Mouse (Mus musculus): ENCODE data around the gene Nck2. TPM values are rescaled to one million over a fixed set of nuclear protein-coding genes. Genes with fewer than 3 reads are reported as not detected.

Nck2 gene
- polyA plus RNA-seq, 1 experiment from 2014 or later: 41.7 TPM

DNA sequence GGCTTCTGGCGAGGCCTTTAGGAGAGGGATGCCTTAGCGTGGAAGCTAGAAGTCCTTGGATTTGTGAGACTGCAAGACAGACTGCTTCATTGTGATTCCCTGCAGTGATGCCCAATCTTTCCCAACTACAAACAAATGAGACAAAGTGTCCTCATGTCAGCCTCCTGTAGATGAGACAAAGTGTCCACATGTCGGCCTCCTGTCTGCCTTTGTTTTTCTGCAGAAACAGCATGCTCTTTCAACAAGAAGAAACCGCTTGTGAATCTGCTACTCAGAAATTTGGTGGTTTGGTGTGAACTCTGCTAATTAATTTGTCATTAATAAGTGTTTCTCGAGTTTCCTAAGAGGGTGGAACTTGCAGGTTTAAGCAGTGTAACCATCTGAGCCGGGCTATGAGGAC, 53.6 kb downstream of the Nck2 start:
- Histone ChIP-seq H3K4me1 (ENCODE audit: control insufficient read depth, insufficient read depth, low read length) (peaks cover 12% of the 10 kb centered on the region), H3K36me3 (ENCODE audit: control insufficient read depth, insufficient read depth, low read length) (no peaks in the 10 kb centered on the region), H3K4me2 (ENCODE audit: low read depth) (no peak overlapping the region), H3K9me3 (ENCODE audit: control insufficient read depth, low read length) (no peaks in the 10 kb centered on the region), H3K4me3 (ENCODE audit: low read depth, low read length) (no peak overlapping the region), H3K27me3 (ENCODE audit: control insufficient read depth, insufficient read depth, low read length) (no peaks in the 10 kb centered on the region), H3K27ac (ENCODE audit: low read depth, low read length) (no peak overlapping the region), H3K9ac (ENCODE audit: low read length) (no peak overlapping the region)
- WGBS: 57% methylated on average over 6 of the region's 6 CpGs
- ATAC-seq (ENCODE audit: insufficient read depth, low FRiP score, low TSS enrichment): no peak
- no peak for DNase-seq (ENCODE audit: low spot score)

- Histone ChIP-seq H3K4me2 (ENCODE audit: low read depth) (no peak overlapping the region), H3K9me3 (ENCODE audit: control insufficient read depth, low read length) (no peaks in the 10 kb centered on the region), H3K36me3 (ENCODE audit: control insufficient read depth, insufficient read depth, low read length) (no peaks in the 10 kb centered on the region), H3K9ac (ENCODE audit: low read length) (no peak overlapping the region), H3K4me3 (ENCODE audit: low read depth, low read length) (no peak overlapping the region), H3K27me3 (ENCODE audit: control insufficient read depth, insufficient read depth, low read length) (no peaks in the 10 kb centered on the region), H3K27ac (ENCODE audit: low read depth, low read length) (no peak overlapping the region), H3K4me1 (ENCODE audit: control insufficient read depth, insufficient read depth, low read length) (peaks cover 12% of the 10 kb centered on the region)
- WGBS: 39% methylated on average over 5 of the region's 5 CpGs
- DNase-seq (ENCODE audit: low spot score) (no peak), ATAC-seq (ENCODE audit: insufficient read depth, low FRiP score, low TSS enrichment) (no peak)
Measured at GRCm38 (mm10) chr1:43500121-43500520, 55.7 kb downstream of the Nck2 start.

- H3K27me3 ChIP-seq (ENCODE audit: control insufficient read depth, insufficient read depth, low read length): no peaks in the 10 kb centered on the region
- H3K36me3 ChIP-seq (ENCODE audit: control insufficient read depth, insufficient read depth, low read length): no peaks in the 10 kb centered on the region
- ATAC-seq (ENCODE audit: insufficient read depth, low FRiP score, low TSS enrichment): no peak
- no peaks in the 10 kb centered on the region for H3K9me3 ChIP-seq (ENCODE audit: control insufficient read depth, low read length)
- no peak overlapping the region for H3K9ac ChIP-seq (ENCODE audit: low read length)
- no peak overlapping the region for H3K4me3 ChIP-seq (ENCODE audit: low read depth, low read length)
- peaks cover 12% of the 10 kb centered on the region for H3K4me1 ChIP-seq (ENCODE audit: control insufficient read depth, insufficient read depth, low read length)
- DNase-seq (ENCODE audit: low spot score): no peak
- H3K27ac ChIP-seq (ENCODE audit: low read depth, low read length): no peak overlapping the region
- no peak overlapping the region for H3K4me2 ChIP-seq (ENCODE audit: low read depth)
- WGBS: 92% methylated on average over 6 of the region's 6 CpGs
Measured at GRCm38 (mm10) chr1:43501143-43501919, 57.0 kb downstream of the Nck2 start.

DNA sequence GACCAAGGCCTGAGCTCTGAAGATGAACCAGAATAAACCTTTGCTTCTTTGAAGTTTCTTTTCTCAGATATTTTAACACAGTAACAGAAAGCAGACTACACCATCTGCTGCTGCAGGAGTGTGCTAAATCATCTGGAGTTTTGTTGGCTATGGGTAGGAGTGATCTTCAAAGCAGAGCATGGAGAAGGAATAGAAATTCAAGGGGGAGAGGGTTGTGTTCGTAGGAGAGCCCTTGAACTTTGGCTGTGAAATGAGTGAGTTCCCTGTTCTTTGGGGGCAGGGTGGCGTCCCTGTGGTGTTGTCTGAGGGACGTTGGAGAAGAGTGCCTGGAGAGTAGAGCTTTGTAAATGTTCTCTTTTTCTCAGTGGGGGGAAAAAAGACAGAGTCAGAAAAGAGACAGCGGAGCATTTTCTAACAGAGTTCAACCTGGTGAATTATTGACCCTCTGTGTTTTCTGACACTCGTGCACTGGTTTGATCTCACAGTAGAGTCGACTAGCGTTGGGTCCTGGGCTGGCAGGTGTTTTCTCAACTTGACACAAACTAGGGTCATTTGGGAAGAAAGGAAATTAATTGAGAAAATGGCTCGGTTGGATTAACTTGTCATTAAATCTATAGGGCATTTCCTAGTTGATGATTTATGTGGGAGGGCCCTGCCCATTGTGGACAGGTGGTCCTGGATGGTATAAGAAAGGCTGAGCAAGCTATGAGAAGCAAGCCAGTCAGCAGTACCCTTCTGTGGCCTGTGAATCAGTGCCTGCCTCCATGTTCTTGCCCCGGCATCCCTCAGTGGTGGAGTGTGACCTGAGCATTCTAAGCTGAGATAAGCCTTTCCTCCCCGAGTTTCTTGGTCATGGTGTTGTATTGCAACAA, 57.8 kb downstream of the Nck2 start:
- no peaks in the 10 kb centered on the region for H3K9me3 ChIP-seq (ENCODE audit: control insufficient read depth, low read length)
- no peaks in the 10 kb centered on the region for H3K36me3 ChIP-seq (ENCODE audit: control insufficient read depth, insufficient read depth, low read length)
- 65% methylated on average over 10 of the region's 10 CpGs for WGBS
- ATAC-seq (ENCODE audit: insufficient read depth, low FRiP score, low TSS enrichment) (no peak), DNase-seq (ENCODE audit: low spot score) (no peak)
- H3K4me1 ChIP-seq (ENCODE audit: control insufficient read depth, insufficient read depth, low read length): peaks cover 9% of the 10 kb centered on the region
- no peaks in the 10 kb centered on the region for H3K27me3 ChIP-seq (ENCODE audit: control insufficient read depth, insufficient read depth, low read length)
- H3K4me2 ChIP-seq (ENCODE audit: low read depth): no peak overlapping the region
- H3K27ac ChIP-seq (ENCODE audit: low read depth, low read length): no peak overlapping the region
- H3K4me3 ChIP-seq (ENCODE audit: low read depth, low read length): no peak overlapping the region
- no peak overlapping the region for H3K9ac ChIP-seq (ENCODE audit: low read length)

DNA sequence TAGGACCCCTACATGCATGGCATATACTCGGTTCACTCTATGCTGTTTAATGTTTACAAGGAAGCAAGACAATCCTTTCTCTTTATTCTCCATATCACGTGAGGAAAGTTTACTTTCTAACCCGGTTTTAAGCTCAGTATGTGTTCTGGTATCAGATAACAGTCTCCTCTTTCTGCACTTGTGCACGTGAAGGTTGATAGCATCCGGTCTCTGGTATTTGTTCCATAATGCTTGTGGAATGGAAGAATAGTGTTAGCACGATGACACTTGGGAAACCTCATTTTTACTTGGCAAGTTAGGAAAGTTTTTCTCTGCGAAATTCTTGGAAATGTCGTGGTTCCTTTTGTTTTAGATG, 58.4 kb downstream of the Nck2 start:
- Histone ChIP-seq H3K4me1 (ENCODE audit: control insufficient read depth, insufficient read depth, low read length) (peaks cover 5% of the 10 kb centered on the region; the same call in 1 of the 2 replicates), H3K9ac (ENCODE audit: low read length) (no peak overlapping the region), H3K27me3 (ENCODE audit: control insufficient read depth, insufficient read depth, low read length) (no peaks in the 10 kb centered on the region), H3K27ac (ENCODE audit: low read depth, low read length) (no peak overlapping the region), H3K36me3 (ENCODE audit: control insufficient read depth, insufficient read depth, low read length) (no peaks in the 10 kb centered on the region), H3K9me3 (ENCODE audit: control insufficient read depth, low read length) (no peaks in the 10 kb centered on the region), H3K4me2 (ENCODE audit: low read depth) (no peak overlapping the region), H3K4me3 (ENCODE audit: low read depth, low read length) (no peak overlapping the region)
- WGBS: 79% methylated on average over 8 of the region's 8 CpGs
- DNase-seq (ENCODE audit: low spot score) (no peak), ATAC-seq (ENCODE audit: insufficient read depth, low FRiP score, low TSS enrichment) (no peak)

DNA sequence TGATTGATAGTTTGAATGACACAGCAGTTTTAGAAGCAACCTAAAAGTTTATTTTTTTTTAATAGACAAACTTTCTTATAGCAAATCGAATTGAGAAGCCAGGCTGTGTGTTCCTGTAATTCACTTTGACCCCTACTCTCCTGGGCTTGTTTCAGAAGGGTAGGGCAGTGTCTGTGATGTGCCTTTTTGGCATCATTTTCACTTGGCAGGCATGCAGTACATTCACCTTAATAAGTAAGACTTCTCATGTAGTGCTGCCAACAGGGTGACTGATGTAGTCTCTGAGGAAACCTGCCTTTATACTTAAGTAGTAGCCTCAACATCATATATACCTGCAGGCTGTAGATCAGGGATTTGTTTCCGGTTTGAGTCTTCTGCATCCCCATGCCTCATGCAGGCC, 58.9 kb downstream of the Nck2 start:
- H3K27me3 ChIP-seq (ENCODE audit: control insufficient read depth, insufficient read depth, low read length): no peaks in the 10 kb centered on the region
- no peak for ATAC-seq (ENCODE audit: insufficient read depth, low FRiP score, low TSS enrichment)
- no peaks in the 10 kb centered on the region for H3K9me3 ChIP-seq (ENCODE audit: control insufficient read depth, low read length)
- H3K4me3 ChIP-seq (ENCODE audit: low read depth, low read length): no peak overlapping the region
- peaks cover 5% of the 10 kb centered on the region; the same call in 1 of the 2 replicates for H3K4me1 ChIP-seq (ENCODE audit: control insufficient read depth, insufficient read depth, low read length)
- no peak overlapping the region for H3K4me2 ChIP-seq (ENCODE audit: low read depth)
- H3K27ac ChIP-seq (ENCODE audit: low read depth, low read length): no peak overlapping the region
- H3K36me3 ChIP-seq (ENCODE audit: control insufficient read depth, insufficient read depth, low read length): no peaks in the 10 kb centered on the region
- no peak overlapping the region for H3K9ac ChIP-seq (ENCODE audit: low read length)
- no peak for DNase-seq (ENCODE audit: low spot score)
- 92% methylated on average over 2 of the region's 2 CpGs for WGBS

DNA sequence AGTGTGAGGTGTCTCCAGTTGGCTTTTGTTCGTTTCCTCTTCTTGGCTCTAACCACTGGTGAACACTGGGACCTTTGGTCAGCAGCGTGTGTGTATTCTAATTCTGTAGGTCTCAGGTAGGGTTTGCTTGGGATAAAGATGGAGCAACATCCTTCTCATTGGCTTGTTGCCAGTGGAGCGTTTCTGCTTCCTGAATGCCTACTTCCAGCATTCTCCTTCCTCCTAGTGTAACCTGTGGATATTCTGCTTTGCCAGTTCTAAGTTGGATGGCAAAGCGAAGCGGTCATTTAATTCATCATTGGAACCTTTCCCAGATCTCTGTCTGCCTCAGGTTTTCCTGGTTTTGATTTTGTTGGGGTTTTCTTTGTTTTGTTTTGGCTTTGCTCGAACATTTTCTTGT, 59.3 kb downstream of the Nck2 start:
- no peaks in the 10 kb centered on the region for H3K27me3 ChIP-seq (ENCODE audit: control insufficient read depth, insufficient read depth, low read length)
- WGBS: 92% methylated on average over 6 of the region's 6 CpGs
- H3K4me1 ChIP-seq (ENCODE audit: control insufficient read depth, insufficient read depth, low read length): peaks cover 5% of the 10 kb centered on the region; the same call in 1 of the 2 replicates
- ATAC-seq (ENCODE audit: insufficient read depth, low FRiP score, low TSS enrichment) (no peak), DNase-seq (ENCODE audit: low spot score) (no peak)
- no peak overlapping the region for H3K4me2 ChIP-seq (ENCODE audit: low read depth)
- H3K36me3 ChIP-seq (ENCODE audit: control insufficient read depth, insufficient read depth, low read length): no peaks in the 10 kb centered on the region
- no peak overlapping the region for H3K9ac ChIP-seq (ENCODE audit: low read length)
- H3K9me3 ChIP-seq (ENCODE audit: control insufficient read depth, low read length): no peaks in the 10 kb centered on the region
- no peak overlapping the region for H3K4me3 ChIP-seq (ENCODE audit: low read depth, low read length)
- no peak overlapping the region for H3K27ac ChIP-seq (ENCODE audit: low read depth, low read length)

DNA sequence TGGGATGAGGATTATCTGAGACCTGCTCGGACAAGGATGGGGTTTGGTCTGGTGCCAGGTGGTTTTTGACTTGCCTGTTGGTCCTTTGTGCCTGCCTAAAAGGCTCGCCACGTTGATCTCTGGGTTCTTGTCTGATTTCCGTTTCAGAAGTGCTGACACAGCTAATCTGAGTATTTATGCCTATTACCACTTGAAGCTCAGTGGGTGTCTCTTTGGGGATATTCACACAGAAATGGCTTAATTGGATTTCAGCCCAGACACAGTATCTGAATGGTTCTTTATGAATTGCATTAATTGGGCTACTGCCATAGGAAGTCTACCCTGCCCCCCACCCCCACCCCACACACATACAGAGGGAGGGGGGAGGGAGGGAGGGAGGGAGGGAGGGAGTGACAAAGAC, 59.9 kb downstream of the Nck2 start:
- DNase-seq (ENCODE audit: low spot score) (no peak), ATAC-seq (ENCODE audit: insufficient read depth, low FRiP score, low TSS enrichment) (peak; percentile 42; the same call in 1 of the 2 replicates)
- H3K4me1 ChIP-seq (ENCODE audit: control insufficient read depth, insufficient read depth, low read length): peaks cover 5% of the 10 kb centered on the region; the same call in 1 of the 2 replicates
- H3K36me3 ChIP-seq (ENCODE audit: control insufficient read depth, insufficient read depth, low read length): no peaks in the 10 kb centered on the region
- H3K27ac ChIP-seq (ENCODE audit: low read depth, low read length): no peak overlapping the region
- H3K9ac ChIP-seq (ENCODE audit: low read length): no peak overlapping the region
- H3K4me2 ChIP-seq (ENCODE audit: low read depth): no peak overlapping the region
- no peaks in the 10 kb centered on the region for H3K27me3 ChIP-seq (ENCODE audit: control insufficient read depth, insufficient read depth, low read length)
- no peaks in the 10 kb centered on the region for H3K9me3 ChIP-seq (ENCODE audit: control insufficient read depth, low read length)
- WGBS: 32% methylated on average over 4 of the region's 4 CpGs
- H3K4me3 ChIP-seq (ENCODE audit: low read depth, low read length): no peak overlapping the region
